Mouse (Mus musculus) liver, adult 10 weeks (tissue): ENCODE data around the gene Gbx2. TPM values are rescaled to one million over a fixed set of nuclear protein-coding genes. Genes with fewer than 3 reads are reported as not detected.

ENCODE experiments used
- polyA plus RNA-seq: library from polyadenylated mRNA; stranded (reverse); fragments of 350-450 nt; fragmentation: Illumina TruSeq; extraction: RNeasy Lipid Tissue Mini Kit (QIAGEN cat#74804); gene quantifications from one replicate; pipeline ENCODE4 v1.2.3, GENCODE M21; 2014; ENCODE audit warnings: low read depth, low replicate concordance

Gbx2 gene
- polyA plus RNA-seq: not detected

DNA sequence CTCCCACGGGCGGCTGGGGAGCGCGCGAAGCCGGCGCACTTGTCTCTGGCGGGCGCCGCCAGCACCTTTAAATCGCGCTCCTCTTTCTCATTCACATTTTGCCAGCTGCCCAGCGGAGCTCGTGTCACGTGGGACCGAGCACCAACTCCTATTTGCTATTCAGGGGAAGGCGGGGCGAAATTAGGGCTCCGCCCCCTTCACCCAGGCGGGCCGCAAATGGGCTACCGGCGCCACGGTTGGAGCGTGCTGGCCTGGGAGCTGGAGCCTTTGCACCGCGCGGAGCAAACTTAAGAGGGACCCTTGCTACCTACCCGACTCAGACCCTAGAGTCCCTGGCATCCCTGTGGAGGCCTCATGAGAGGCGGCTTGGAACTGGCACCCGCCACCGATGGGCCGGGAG, at the start of gene Gbx2:
Gene Gbx2 (minus strand): TSS at position 60 of the 400 bp plus-strand sequence.

Other genes with a start within 250 kb of the Gbx2 start
- gene Asb18, start 83.5 kb upstream of the Gbx2 start, polyA plus RNA-seq: not detected
- gene Iqca, start 222.2 kb upstream of the Gbx2 start, polyA plus RNA-seq: not detected